Mouse (Mus musculus): ENCODE results near the gene Gas6.

The Gas6 gene

DNA sequence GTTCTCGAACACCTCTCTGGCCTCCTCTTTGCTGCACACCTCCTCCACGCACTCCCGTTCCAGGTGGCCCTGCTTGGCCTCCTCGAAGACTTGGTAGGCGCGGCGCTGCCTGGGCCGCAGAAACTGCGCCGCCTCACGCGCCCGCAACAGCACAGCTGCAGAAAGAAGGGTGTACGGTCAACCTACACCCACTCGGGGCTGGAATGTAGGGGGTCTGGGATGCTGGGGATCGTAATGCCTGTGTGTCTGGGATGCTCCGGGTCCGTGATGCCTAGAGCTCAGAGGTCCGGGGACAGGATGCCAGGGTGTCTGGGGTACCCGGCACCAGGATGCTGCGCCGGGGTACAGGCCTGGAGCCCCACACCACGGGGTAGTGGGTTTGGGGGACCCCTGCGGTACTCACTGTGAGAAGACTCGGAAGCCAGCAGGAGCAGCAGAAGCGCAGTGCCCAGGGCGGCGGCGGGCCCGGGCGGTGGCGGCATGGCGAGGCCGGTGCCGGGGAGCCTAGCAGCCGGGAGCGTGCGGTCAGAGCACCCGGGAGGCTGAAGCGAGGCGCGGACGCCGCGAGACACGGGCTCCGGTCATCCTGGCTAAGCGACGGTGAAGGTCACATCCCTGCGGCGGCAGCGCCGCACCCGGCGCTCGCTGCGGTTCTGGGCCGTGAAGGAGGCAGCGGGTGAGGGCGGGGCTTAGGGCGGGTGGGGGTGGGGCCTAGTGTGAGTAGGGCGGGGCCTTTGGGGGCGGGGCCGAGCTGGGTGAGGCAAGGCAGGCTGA lies at the start of gene Gas6:
TSS of gene Gas6 (minus strand) at position 633 of the 774 bp plus-strand sequence.
- DNase-seq, result peak; percentile 83 to 86

DNA sequence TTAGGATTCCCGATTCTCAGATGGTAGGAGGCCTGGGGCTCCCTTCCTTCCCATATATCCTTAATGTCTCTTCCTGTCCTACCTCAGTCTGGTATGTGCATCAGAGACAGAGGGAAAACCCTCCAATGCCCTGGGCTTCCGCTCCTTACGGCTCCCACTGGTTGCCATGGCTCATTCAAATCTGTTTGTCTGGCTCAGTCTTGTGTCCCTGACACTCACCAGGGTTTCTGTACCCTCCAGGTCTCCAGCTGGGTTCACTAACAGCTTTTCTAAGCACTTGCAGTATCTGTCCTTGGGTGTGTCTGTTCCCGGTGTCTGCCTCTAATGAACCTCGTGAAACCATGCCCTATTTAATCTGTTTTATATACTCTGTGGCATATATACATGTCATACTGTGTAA lies 47.2 kb upstream of the Gas6 start:
- no peak for DNase-seq

DNA sequence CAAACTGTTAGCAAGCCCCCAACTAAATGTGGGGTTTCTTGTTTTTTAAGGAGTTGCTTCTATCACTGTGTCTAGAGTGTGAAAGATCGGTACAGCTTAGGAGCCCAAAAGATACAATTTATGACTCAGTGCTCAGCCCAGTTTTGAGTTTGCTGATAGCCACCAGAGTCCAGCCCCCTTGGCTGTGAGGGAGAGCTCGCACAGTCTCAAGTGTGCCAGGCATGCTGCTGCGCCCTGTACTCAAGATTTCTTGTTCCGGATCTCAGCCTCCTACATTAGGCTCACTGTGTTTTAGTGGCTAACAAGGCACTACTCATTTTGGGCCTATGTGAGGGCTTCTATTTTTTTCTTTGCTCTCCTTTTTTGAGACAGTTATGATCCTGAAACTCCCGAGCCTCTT lies 45.8 kb upstream of the Gas6 start:
- no peak for DNase-seq

DNA sequence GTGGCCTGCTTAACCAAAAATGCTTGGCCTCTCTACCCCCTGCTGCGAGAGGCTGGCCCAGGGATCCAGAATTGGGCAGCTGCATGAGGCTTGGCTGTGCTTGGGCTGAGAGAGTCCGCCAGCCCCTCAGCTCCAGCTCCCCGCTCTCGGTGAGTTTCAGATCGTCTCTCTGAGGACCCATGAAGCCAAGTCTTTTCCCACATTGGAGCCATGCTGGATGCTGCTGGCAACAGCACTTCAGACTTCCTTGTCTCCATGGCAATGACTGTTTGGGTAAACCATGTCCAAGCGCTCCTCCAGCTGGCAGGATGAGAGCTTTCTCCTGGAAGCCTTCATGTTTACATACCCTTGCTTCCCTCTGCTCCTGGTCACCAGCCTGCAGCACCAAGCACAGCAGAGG lies 44.5 kb upstream of the Gas6 start:
- DNase-seq, result peak; percentile 67 to 73

DNA sequence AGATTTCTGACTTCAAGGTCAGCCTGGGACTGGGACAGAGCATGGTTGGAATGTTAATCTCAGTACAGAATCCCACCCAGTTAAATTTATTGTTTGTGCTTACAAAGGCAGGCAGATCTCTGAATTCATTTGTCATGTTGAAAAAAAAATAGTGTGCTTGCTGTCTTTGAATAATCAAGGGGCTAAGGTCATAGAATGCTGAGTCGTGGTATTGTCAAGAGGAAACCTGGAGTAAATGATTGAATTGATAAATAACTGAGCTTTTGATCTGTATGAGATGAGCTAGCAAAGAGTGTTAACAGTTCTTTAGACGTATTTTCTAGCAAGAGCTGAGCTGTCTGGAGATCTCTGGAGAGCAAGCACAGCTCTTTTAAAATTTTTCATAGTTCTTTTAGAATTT lies 42.8 kb upstream of the Gas6 start:
- DNase-seq, result no peak

DNA sequence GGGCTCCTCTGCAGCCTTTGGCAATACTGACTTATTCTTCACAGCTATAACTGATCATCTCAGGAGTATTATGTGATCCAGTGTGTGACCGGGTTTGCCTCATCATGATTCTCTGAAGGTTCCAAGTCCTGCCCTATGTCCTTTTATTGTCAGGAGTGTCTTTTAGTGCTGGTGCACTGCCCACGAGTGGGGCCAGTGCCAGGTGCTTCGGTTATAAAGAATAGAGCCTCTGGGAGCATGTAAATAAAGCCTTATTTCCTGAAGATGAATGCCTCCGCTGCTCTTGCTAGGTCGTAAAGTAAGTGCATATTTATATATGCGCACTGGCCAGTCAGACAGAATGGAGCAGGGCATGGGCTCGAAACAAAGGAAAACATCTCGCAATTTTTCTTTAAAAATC lies 38.8 kb upstream of the Gas6 start:
- no peak for DNase-seq

DNA sequence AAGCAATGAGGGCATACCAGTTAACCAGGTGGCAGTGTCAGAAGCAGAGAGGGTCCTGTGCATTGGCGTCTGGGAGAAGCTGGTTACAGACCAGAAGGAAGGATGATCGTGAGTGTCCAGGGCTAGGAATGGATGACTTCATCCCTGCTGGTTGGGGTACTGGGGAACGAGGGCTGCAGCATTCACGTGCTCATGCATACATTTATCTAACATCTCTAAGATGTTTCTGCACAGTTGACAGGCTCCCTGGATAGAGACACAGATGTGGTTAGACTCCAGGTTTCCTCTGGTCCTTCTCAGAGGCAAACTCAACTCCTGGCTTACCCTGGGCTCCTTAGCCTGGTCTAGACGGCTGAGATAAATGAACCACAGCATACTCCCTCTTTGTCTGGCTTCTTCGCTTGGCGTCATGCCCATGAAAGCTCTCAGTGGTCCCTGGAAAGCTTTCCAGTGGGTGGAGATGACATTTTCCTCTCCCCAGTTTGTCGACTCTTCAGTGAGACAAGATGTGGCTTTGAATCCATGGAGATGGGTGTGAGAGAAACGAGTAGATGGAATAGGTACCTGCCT lies 37.4 kb upstream of the Gas6 start:
- DNase-seq, result peak in 1 of 2 experiments; percentile 40

DNA sequence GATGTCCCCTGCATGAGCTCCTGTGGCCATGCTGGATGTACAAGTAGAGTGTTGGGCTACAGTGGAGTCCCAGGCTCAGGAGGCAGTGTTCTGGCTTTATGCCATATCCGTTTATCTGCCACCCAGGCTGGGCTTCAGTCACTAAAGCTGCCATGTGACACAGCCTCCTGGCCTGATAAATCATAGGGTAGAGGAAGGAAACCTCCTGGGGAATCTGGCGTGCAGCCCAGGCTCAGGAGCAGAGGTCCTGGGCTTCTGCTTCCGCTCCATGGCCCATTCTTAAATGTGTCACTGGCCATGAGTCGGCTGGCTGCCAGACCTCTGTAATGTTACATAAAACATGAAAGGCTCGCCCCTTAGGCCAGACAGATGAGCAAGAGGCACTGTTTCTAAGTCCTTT lies 36.7 kb upstream of the Gas6 start:
- peak; percentile 96 to 98 for DNase-seq

DNA sequence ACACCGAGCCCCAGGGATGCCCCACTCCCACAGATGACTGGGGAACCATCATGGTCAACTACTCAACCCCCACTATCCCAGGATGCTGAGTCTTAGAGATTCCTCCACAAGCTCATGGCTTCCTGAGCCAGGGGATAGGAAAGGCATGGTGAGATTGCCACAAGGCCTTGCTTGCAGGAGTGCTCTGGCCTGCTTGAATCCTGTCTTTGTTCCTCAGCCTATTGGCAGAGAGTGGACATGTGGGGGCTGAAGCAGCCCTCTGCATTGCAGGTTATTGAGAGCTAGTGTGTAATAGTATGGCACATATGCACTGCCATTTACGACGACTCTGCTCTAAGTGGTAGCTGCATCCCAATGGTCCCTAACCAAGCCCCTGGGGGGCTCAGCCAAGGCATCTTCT lies 36.1 kb upstream of the Gas6 start:
- DNase-seq, result no peak

DNA sequence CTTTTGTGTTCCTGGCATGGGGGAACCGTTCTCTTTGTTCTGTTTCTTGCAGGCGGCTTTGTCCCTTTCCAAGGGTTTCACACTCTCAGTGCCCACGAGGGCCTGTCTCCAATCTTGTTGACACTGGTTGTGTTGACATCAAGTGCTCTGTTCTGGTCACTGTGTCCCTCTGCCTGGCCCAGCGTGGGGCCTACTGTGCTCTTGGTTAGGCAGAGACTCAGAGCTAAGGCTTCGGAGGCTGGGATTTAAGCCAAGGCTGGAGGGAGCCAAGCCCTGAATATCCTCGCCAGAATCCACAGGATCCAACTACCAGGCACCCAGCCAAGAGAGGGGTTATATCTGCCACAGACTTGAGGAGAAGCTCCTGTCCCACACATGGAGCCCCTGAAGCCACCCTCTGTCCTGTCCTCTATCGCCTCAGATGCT lies 35.6 kb upstream of the Gas6 start:
- peak; percentile 97 to 99 for DNase-seq

DNA sequence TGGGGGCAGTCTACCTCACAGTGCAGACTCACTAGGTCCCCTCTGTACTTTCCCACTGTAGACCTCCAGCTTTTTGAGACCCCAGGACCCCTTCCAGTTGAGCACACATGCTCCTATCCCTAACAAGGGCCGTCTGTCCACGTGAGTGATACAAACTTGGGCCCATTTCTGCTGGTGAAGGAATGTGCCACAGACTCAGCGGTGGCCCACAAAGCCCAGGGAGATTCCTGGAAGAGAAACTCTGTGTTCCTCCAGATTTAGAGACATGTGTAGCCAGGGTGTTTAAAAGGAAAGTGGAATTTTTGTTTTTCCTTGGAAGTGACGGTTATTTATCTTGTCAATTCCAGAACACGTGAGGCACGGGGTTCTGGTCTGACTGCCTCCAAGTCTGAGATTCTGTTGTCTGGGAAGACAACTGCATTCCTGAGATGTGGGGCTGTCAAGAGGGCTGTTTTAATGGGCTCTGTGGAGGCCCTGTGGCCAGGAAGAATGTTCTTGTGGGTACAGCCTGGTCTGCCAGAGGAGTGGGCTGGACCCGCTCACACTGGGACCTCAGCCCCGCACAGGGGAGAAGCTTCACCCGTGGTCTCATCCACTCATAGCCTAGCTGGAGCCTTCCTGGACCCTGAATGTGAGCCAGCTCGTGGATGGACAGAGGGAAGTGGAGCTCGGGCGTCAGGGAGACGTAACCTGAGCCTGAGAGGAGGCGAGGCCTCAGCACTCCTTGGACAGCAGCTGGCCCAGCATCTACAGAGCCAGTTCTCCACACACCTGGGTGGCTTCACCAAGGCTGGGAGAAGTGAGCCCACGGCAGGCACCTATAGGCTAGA lies 34.9 kb upstream of the Gas6 start:
- DNase-seq, result peak in 1 of 2 experiments; percentile 42

DNA sequence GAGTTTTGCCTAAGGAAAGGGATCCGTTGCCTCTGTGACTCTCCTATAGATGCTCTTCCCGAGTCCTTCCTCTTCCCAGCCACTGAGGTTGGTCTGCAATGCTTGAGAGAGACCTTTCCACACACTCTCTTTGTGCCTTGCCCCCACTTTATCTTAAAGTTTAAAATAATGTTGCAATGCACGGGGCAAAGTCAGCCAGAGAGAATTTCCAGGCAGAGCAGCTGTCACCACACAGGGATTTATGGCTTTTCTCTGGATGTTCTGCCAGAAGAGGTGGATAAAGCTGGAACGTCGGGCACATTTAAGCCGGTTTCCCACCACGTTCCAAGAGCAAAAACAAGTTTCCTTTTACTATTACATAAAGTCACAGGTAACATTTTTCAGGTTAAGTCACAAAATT lies 27.1 kb upstream of the Gas6 start:
- DNase-seq, result no peak

DNA sequence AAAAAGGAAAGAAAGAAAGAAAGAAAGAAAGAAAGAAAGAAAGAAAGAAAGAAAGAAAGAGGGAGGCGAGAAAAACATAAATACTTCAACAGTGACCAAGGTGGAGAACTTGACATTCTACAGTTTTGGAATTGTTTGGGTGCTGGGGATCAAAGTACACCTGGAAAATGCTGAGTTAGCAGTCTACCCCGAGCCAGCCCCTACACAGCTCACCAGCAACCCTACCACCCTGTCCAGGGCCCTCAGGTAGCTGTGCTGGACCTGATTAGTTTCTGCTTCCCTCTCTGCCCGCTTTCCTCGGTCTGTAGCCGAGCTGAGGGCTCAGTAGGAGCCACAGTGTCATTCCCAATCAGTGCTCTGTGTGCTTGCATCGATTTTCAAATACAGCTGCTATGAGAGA lies 26.1 kb upstream of the Gas6 start:
- no peak for DNase-seq

DNA sequence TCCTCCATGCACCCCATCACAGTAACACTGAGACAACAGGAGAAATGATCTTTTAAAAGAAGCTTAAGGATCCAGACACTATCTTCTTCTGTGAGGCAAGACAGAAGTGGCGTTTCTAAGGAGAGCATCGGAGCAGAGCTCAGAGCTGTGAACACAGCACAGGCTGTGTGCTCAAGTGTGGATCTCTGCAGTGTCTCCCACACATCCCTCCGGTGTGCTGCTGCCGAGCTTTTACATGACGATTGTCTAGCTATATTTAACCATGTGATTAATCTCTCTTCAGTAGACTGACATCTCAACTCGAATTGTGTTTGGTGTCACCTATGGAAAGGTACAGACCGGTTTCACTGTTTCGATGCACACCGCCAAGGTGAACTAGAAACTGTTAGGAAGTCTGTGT lies 25.2 kb upstream of the Gas6 start:
- DNase-seq, result no peak

DNA sequence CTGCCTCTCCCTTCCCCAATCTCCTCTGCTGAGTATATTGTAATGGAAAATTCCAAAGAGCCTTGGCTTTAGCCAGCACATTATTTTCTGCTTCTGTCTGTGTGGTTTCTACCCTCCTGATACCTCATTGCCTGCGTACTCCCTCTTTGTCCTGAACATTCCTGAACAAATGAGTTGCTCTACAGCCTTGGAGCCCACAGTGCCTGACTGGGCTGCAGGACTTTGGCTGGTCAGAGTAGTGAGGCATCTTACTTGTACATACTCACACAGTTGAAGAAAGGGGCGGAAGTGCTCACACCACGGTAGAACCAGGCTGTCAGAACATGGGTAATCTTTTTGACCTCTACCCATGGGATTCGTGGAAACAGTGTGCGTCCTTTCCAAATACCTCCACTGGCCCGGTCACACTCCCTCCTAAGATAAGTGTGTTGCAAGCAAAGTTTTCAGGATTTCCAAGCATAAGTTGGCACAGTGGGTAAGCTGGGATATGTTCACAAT lies 23.0 kb upstream of the Gas6 start:
- DNase-seq, result no peak

DNA sequence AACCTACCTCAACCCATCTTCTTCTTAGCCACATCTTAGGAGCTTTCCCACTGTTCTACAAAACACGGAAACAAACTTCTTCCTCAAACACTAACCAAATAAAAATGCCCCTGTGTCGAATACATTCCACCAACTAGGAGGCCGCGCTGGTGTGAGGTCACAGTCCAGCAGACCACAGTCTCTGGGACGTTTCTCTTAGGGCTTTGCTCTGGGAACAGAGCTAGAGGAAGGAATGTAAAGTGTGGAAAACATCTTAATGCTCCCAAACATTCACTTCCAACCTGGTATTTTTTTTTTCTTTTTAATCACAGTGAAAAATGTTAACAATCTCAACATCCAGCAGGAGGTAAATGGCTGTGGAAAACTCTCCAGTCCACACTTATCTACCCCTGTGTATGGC lies 22.4 kb upstream of the Gas6 start:
- DNase-seq, result no peak

DNA sequence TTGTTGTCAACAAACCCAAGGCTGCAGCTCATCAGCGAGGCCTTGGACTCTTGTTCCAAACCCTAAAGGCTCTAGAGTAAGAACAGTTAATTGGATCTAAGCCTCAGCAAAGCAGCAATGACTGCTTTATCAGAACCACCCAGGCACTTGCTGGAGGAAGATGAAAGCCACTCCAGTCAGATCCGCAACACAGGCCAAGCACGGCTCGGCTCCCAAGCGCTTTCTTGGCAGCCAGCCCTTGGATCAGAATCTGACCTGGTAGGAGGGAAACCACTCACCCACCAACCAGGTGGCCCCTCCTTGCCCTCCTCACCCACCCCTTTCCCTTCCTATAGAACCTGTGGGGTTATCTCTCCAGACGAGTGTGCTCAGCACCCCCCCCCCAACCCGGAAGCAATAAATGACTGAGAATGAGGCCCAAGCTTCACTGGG lies 21.7 kb upstream of the Gas6 start:
- DNase-seq, result peak; percentile 80 to 81

DNA sequence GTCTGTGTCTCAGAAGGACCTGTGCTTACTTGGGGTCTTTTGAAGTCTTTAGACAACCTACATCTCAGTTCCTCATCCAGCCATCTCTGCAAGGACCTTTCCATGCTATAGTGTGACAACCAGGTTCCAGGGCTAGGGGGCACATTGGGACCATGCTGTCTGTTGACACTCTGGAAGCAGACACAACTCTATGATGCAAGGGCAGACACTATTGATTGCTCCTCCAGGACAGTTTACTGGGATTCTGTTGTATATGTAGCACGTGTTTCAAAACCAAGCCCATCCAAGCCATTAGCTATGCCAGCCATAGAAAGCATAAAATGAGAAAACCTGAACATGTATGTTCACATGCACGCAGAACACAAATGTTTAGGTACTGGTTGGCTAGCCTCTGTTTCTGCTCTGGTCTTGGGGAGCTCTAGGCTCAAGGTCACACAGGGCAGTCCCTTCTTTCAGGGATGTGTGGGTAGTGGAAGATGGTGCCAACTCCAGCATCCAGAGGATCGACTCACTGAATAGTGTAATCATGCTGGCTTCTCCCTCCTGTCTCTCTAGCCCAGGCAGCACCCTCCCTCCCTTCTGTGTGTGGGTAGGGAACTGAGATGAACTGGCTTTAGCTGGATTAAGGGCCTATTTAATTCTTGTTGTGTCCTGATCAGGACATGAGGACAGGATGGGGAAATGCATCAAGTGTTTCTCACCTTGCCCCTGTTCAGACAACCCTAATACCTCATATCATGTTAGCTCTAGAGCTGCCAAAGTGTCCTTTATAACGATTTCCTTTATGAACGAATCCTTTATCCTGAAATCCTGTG lies 19.5 kb upstream of the Gas6 start:
- DNase-seq, result no peak

DNA sequence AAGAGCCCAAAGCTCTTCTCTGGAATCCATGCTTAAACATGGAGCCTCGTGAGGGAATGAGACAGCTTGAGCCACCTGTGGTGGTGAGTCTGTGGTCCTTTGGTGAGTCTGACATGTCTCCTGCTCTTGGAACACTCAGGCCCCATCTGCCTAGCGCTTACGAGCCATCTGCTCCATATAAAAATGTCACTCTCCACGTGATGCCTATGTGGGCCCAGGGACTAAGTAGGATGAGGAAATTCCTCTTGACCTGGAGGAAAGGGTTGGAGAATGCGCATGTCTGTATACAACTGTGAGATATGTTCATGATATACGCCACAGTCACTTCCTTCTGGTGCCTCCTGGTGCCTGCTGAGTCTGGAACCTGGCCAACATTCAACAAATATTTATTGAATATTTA lies 18.4 kb upstream of the Gas6 start:
- DNase-seq, result peak; percentile 83 to 91

DNA sequence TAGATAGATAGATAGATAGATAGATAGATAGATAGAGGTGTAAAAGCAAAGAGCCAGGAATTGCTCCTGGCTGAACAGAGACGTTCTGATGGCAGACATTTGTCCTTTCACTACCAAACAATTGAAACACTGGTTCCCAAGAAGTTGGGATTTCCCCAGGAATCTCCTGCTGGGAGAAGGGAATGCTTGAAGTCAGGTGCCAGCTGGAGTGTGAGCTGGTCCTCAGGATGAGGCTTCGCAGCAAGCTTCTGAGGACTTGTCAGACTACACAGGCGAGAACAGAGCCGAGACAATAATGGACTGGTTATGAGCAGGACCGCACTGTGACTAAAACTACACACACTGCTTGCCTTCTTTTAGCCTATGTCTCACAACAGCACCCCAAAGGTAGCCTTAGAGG lies 17.7 kb upstream of the Gas6 start:
- DNase-seq, result peak; percentile 58 to 80

DNA sequence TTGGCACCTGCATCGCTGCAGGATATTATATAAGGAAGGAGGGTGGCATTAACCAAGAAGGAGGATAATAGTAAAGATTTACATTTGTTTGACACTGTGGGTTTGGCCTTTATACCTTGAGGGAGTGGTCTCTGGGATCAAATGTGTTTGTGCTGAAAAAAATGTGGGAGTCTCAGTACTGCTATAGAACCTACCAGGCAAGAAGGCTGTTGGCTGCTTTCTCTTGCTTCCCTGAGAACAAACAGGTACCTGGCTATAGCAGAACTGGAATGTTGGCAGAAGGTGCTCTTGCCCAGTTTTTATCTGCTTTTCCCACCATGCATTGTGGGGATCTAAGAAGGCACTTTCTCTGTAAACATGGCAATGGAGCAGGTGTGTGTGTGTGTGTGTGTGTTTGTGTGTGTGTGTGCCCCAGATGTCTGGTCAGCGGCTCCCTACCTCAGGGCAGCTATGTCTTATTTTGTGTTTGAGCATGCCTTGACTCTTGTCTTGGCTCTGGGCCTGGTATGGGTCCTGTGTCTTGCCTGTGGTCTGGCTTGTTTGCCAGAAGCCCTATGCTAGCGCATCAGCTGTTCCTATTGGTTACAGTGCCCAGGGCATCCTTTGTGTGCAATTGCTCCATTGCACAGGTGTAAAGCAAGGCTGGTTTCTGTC lies 13.1 kb upstream of the Gas6 start:
- DNase-seq, result peak; percentile 55 to 68

DNA sequence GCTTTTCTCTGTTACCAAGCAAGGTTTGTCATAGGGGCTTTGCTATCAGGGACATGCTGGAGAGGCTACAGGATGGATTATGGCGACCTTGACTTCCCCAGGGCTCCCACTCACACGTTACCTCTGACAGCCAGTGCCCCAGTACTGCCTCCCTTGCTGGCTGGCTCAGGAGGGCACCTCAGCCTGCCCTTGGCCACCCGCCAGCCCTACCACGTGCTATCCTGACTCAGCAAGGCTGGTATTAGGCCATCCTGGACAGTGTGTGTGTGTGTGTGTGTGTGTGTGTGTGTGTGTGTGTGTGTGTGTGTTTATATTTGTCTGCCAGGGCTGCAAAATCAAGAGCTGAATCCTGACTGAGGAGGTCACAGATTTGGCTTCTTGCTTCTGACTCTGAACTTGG lies 12.6 kb upstream of the Gas6 start:
- peak; percentile 61 to 83 for DNase-seq

Data from cerebellum, postnatal 14 days (tissue).